Mouse (Mus musculus): ENCODE results near the gene Inpp5f.
"Not testable (repeated sequence)": the region's sequence is repeated elsewhere in the genome, so short reads cannot be mapped to it uniquely, and the experiment has no call there.

The Inpp5f gene

DNA sequence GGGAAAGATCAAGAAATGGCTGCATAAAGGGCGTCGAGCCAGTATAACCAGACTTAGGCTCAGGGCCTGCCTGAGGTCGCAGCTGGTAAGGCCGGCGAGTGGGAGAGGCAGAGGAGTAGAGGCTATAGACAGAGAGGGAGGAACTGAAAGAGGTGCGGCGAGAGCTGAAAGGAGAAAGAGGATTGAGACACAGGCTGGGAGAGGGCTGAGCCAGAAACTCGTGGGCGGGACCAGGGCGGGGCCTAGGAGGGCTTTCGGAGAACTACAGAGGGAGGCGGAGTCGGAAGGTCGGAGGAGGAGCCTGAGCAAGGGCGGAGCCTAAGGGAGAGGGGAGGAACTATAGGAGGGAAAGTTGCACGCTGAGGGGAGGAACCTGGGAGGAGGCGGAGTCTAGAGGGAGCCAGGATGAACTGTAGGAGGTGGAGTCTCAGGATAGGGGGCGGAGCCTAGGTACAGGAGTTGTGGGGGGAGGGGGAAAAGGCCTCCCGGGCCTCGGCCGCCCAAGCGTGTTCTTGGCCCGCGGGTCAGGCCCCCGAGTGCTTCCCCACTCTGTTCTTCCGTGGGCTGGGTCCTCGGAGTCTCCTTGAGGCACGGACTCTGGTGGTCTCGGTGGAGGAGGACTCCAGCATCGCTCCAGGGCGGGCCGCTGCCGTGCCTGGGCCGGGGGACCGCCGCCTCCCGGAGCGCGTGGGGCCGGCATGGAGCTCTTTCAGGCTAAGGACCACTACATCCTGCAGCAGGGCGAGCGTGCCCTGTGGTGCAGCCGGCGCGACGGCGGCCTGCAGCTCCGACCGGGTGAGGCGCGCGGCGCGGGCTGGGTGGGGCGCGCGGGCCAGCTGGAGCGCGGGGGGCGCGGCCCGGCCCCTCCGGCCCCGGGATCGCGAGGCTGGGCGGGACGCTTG is at the start of gene Inpp5f:
Gene Inpp5f, plus strand, starts transcription at position 432 of the 902 bp plus-strand sequence.
- DNase-seq (ENCODE audit: low read depth): peak; percentile 100

DNA sequence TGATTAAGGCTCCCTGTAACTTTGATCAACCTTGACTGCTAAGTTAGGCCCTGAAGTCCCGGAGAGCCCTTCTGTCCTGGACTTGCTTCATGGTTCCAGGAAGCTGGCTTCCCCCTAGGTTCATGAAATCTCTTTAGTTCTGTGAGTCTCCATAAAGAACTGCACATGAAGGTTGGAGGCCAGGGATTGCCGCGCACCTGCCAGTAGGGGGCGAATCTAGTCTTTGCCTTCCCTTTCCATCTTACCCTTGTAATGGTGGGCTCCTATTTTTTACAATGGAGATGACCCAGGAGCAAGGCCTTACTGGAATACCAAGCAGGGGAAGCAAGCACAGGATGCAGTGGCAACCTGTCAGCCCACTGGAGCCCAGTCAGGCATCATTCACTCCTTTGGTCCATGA is 47.8 kb upstream of the Inpp5f start:
- peak; percentile 65 for DNase-seq (ENCODE audit: low read depth)

DNA sequence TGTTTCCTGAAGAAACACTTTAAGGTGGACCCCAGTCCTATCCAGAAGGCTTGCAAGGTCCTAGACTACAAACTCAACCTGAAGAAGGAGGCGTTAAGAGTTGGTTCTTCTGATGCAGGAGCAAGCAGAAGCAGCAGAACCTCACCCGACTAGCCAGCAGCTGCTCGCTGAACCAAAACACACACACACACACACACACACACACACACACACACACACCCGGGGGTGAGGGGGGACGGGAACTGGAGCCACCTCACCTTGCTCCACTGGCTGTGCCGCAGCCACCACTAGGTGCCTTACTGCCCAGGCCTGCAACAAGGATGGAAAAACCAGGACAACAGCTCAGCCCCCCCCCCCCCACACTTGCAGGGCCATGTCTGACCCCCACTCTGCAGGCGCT is 44.8 kb upstream of the Inpp5f start:
- no peak for DNase-seq (ENCODE audit: low read depth)

DNA sequence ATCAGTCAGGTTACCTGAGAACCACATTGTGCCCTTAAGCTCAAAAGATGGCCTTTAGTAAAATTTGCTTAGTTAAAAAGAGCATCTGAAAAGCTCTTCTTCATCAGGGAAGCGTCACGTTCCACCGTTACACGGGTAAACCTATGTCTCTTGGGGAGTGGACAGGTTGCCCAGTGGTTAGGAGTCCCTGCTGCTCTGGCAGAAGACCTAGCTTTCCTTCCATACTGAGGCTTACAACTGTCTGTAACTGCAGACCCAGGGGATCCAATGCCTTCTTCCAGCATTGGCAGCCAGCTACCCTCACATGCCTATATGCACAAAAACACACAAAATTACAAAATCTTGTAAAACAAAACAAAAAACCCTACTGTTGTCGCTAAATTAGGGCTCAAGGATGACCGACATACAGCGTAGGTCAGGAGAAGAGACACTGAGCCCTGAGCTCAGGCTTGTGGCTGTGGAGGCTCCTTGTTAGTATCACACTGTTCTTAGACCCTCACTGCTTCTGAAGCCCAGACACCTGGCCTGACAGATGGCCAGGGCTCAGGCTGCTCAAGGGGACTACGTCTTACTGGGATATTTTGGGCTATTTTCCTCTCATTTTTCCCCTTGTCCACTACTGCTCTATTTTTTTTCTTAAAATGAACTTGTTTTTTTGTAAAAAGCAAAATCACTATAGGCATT is 43.4 kb upstream of the Inpp5f start:
- no peak for DNase-seq (ENCODE audit: low read depth)

DNA sequence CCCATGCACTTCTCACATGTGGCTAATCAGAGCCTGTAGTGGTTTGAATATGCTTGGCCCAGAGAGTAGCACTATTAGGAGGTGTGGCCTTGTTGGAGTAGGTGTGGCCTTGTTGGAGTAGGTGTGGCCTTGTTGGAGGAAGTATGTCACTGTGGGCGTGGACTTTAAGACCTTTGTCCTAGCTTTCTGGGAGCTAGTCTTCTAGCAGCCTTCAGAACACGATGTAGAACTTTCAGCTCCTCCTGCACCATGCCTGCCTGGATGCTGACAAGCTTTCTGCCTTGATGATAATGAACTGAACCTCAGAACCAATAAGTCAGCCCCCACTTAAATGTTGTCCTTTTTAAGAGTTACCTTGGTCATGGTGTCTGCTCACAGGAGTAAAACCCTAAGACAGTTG is 41.7 kb upstream of the Inpp5f start:
- DNase-seq (ENCODE audit: low read depth): not testable (repeated sequence)

DNA sequence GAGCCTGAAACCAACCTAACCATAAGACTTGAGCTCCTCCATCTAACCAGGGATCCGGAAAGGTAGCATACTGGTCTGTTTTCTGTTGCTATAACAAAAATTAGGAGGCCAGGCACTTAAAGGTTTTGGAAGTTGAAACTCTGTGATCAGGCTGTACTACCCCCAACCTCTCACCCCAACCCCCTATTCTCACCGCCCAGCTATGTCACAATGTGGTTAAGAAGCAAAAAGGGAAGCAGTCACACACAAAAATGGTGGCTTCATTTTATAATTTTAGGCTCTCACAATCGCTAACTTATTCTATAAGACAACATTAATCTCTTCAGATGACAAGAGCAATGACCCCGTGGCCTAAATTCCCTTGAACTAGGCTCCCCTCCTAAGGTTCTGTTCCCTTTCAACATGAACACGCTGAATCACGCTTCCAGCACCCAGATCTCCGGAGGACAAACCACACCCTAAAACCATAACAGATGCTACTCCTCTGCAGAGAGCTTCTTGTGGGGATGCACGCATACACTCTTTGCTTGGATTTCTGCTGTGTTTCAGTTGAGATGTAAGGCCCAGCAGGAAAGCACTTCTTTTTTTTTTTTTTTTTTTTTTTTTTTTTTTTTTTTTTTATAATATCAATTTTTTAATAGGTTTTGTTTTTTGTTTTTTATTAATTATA is 41.0 kb upstream of the Inpp5f start:
- no peak for DNase-seq (ENCODE audit: low read depth)

DNA sequence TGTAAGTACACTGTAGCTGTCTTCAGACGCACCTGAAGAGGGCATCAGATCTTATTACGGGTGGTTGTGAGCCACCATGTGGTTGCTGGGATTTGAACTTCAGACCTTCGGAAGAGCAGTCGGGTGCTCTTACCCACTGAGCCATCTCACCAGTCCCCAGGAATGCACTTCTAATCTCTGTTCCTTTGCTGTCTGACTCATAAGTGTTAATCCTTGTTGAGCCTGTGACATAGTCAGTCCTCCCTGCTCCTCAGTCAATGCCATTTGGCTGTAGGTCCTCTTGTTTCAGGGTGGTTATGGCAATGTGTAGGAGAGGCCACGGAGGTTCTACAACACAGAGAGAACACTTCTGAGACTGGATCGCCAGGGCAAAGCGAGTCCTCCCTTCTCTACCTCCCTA is 40.5 kb upstream of the Inpp5f start:
- DNase-seq (ENCODE audit: low read depth): not testable (repeated sequence)

DNA sequence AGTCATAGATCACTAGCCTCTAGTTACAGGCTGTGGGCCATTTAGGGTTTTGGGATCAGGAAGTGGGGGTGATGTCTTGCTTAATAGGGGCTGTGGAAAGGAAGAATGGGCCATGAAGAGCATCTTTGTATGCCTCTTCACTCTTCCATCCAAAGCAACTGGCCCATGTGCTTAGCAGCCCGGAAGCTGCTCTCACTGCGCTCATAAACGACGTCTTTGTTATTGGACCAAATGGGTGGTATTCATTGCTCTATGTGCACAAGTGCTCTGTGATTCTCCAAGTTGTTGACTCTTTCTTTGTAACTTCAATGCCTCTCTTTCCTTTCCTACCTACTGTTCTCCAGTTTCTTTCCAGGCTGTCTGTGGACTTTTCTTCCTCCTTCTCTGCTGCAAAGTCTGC is 39.1 kb upstream of the Inpp5f start:
- DNase-seq (ENCODE audit: low read depth): no peak

DNA sequence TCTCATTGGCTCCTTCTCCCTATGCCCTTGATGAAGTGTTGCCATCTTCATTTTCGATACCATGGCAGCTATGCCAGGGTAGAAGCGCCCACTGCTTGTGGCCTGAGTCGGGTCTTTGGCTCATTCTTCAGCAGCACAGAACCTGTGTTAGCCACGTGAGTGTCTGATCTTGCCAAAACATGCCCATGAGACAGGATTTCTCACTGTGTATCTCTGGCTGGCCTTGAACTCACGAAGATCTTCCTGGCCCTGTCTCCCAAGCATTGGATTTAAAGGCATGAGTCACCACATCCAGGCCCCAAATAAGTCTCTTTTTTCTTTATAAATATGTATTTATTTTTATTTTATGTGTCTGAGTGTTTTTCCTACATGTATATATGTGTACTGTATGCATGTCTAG is 35.9 kb upstream of the Inpp5f start:
- DNase-seq (ENCODE audit: low read depth): no peak

DNA sequence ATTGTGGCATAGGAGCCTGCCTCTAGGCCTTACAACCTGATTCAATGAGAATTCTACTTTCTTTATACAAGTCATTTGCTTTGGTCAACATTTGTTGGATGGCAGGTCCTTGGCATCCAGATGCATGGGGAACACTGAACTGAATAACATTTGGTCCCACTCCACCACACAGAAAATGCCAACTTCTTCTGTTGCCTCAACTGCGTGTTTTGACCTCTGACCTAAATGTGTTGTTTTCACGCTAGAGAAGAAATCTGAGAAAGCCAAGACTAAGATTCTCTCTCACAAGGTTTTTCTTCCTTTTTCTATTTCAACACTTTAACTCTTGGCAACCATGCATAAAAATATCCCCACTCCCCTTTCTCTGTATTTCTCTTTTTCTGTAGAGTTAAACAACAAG is 35.3 kb upstream of the Inpp5f start:
- no peak for DNase-seq (ENCODE audit: low read depth)

DNA sequence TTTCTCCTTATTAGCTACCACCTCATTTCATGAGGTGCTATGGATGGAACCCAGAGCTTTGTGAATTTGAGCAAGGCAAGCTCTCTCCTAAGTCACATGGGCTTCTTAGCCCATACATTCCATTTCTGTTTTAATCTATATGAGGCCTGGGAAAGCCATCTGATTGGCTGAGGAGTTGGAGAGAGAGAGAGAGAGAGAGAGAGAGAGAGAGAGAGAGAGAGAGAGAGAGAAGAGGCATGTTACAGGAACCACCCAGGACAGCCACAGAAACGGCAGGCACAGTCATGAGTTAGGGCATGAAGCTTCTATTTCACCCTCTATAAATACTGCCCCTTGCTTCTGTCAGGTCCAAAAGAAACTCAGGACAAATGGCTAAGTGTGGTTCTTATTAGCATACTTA is 33.5 kb upstream of the Inpp5f start:
- no peak for DNase-seq (ENCODE audit: low read depth)

DNA sequence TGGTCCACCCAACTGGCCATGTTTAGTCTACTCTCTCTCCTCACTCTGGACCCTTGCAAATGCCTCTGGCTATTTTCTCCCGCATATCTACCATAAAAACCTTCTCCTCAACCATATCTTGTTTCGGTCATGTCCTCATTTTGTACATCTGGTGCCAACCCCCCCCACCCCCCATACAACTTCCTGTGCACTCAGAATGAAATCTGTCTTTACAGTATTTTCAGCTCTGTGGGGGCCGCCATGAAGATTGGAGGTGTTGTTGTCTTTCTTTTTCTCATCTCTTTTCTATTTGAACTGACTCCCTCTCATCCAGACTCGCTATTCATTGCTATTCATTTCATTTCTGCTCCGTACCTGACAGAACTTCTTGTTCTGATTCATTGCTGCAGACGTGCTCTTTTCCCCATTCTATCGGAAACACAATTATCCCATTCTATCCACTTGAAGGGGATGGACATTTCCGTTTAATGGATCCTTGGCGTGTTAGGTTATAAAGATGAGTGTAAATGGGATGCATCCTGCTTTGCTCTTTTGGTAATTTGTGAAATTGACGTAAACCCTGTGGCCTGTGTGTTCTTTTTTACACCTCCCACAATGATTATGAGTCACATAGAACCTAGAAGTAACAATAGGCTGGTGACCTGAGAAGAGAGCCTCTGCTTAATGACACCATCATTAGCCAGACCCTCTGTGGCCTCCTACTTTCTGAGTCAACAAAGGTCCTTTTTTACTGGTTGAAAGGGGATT is 32.8 kb upstream of the Inpp5f start:
- DNase-seq (ENCODE audit: low read depth): no peak

DNA sequence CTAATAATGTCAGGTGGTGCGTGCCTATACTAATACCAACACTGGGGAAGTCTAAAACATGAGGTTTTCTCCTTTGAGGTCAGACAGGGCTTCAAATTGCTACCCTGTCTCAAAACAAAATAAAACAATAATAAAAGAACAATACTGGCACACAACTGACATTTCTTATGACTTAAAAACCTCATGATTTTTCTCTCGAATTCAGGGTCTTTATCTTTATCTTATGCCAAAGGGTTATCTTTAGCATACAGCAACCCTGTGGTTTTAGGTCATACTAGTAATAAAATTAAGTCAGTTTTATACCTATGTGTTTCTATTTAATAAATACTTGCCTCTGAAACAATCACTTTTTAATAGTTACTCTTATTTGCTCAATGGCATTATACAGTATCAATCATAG is 31.7 kb upstream of the Inpp5f start:
- DNase-seq (ENCODE audit: low read depth): no peak

DNA sequence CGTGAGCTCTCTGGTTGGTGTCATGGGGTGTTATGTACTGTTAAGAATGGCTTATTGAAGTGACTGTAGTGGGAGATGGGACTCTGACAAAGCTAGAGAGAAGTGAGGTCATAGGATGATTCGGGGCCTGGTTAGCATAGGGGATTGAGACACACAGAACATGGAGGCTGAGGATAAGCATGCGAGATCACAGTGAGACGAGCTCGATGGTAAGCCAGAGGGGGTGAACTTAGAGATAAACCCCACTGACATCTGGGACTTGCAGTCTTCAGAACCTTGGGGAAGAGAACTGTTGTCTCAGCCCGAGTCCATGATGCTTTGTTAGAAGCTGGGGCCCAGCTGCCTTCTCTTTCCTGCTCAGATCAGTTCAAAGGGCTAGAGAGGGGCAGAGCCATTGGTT is 30.8 kb upstream of the Inpp5f start:
- no peak for DNase-seq (ENCODE audit: low read depth)

DNA sequence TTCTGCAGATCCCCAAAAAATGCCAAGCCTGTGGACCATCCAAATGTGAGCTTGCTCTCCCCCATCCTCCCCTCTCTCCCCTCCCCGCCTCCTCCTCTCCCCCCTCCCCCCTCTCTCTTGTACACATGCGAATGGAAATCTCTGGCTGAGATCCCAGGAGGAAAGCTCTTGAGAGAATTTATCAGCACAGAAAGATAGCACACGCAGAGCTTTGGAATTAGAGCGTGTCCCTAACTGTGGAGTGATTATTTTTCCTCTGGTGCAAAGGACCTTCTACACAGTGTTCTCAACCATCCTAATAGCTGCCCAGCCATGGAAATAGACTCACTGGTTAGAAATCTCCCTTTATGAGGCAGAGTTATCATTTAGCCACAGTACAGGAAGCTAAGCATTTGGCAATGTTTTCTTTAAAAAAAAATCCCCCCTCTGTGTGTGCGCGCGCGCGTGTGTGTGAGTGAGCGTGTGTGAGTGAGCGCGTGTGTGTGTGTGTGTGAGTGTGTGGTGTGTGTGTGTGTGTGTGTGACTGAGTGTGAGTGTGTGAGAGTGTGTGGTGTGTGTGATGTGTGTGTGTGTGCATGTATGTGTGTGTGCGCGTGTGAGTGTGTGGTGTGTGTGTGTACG is 29.2 kb upstream of the Inpp5f start:
- DNase-seq (ENCODE audit: low read depth): no peak

DNA sequence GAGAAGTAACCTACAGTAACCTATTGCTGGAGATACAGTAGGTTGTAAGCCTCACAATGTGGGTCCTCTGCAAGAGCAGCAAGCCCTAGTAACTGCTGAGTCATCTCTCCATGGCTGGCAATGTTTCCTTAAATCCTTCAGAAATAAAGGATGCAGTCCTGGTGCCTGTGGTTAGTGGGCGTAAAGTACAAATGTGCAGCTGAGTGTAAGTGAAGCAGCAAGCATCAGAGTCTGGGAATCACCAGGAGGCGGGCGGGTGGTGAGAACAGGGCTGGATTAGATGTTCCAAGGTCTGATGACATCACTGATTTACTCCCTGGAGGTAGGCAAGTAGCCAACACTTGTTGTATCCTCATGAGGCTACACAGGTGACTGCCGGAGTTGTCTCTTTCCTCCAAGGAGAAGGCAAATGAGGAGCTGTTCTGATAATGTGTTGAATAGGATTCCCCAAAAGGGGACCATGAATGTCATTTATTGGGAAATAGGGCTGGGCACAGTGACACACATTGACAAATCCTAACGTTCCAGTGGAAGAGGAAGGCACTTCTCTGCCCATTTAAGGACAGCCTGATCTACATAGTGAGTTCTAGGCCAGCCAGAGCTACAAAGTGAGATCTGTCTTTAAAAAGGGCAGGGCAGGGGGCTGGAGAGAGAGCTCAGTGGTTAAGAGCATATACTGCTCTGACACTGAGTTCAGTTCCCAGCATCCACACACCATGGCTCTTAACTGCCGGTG is 27.7 kb upstream of the Inpp5f start:
- no peak for DNase-seq (ENCODE audit: low read depth)

DNA sequence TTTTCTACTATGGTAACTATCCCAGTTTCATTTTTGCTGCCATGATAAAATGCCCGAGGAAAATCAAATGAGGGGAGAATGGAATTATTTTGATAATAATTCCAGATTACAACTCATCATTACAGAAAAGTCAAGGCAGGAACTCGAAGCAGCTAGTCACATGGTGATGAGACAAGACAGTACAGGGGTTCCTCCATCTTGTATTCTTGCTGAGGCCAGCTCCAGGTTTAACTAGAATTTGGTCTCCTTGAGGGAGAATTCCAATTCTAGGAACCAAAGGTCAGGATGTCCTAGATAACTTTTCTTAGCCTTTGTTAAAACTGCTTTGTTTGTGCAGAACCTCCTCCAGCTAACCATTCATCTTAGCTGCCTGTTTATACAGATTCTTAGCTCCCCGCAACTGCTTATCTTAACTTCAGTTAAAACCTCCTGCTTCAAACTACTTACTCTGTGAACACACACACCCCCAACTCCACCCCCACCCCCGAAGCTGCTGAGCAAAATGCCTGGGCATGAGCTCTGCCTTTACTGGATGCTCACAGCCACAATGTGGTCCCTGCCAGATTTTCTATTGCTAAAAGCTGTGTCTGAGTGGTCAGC is 23.7 kb upstream of the Inpp5f start:
- DNase-seq (ENCODE audit: low read depth): no peak

DNA sequence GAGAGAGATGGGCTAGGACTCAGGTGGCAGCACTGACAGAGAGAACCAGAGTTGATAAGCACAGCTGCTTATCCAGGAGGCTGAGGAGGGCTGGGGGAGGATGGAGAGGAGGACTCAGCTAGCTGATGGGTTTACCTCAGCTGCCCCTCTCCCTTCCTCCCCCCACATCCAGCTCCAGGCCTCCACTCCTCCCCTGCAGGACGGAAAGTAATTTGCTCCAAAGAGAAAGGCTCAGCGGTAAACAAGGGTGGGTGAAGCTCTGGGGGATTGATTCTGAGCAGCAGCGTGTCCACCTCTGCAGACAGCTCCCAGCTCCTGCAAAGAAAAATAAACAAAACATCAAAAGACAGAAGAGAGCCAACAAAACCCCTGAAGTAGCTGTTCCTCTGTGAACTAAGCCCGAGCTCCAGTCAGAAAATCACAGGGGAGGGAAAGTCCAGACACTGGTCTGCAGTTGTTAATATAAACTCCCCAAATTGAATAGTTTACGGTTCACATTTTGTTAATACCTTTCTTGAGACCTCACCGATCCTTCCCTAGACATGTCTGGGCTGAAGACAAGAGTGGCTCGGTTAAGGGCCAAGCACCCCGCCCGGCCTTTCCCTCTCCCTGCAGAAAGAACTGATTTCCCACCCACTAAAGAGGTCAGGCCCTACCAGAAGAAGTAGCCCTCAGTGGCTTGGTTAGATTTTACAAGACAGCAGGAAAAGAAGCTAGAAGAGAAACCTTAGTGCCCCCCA is 19.6 kb upstream of the Inpp5f start:
- no peak for DNase-seq (ENCODE audit: low read depth)

DNA sequence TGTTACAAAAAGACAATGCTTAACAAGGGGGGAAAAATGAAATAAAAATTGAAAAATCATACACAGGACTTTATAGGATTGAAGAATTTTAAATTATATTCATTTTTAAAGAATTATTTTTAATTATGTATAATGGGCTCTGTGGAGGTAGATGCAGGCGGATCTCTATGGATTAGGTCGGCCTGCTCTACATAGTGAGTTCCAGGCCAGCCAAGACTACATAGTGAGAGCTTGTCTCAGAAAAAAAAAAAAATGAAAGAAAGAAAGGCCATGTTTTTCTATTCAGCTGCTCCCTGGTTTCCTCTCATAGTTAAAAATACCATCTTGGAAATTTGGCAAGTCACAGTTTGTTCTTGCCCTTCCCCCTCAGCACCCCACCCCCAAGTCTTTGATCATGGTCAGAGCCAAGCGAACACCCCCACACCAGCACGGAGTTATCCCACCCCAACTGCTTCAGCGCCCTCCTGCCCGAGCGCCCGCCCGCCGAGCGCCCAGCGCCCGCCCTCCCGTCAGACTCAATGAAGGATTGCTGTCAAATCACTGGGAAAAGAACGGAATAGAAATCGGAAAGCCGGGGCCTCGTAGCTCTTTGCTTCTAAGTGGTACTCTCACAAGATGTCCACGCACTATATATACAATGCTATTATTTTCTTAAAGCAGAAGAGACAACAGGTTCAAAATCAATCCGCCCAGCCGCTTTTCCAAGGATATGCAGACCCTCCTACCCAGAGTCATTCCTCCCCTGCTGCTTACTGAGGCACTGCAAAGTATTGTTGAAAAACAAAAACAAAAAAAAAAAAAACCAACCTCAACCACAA is 18.8 kb upstream of the Inpp5f start:
- DNase-seq (ENCODE audit: low read depth): no peak

All from naive thymus-derived CD4-positive, alpha-beta T cell, adult 2 months (primary cell).